Comparison of ENCODE assay signal across 9 mouse cellular contexts in genomic region chr6:108321653-108322052, GRCm38 (mm10).
DNase-seq lines count a peak whose midpoint lies in the region; ATAC-seq and TF ChIP-seq lines count a peak whose summit lies in the region.
"Had no signal": no experiment of that assay in that cellular context is flagged by ENCODE, and none has a peak within 500 bp of the region (broad histone marks: within the 10 kb centered on the region; RNA-seq: fewer than 3 reads in every experiment).

No protein-coding gene starts in this region.

- H3K27me3 ChIP-seq in cerebellum, adult 2 months (ENCODE audit: control insufficient read depth, insufficient read depth, low read length) = no peaks in the 10 kb centered on the region

- DNase-seq in cerebellum, postnatal 4 days (ENCODE audit: low spot score in 2 of 2) = no peak
- peak; percentile 64 for DNase-seq in layer of hippocampus, adult 11-12 months (ENCODE audit: low spot score)
- no peak for DNase-seq in layer of hippocampus, adult 9-10 months (ENCODE audit: low spot score)
- DNase-seq in cerebellum, adult 2 months = peak; percentile 30 to 55
- peak; percentile 58 to 63 for DNase-seq in left cerebral cortex, postnatal 14 days (ENCODE audit: low spot score in 2 of 2)
- no peak for DNase-seq in adrenal gland, adult 2 months
- DNase-seq: thymus, postnatal 14 days had no signal

- 0 out of 2 replicates have a peak overlapping the region, but pooled peaks have one; percentile 16 for H3K27ac ChIP-seq in cerebellum, adult 2 months (ENCODE audit: insufficient read depth, low read length)

- ATAC-seq in cerebellum, adult (ENCODE audit: insufficient number of reproducible peaks, low FRiP score, low TSS enrichment) = peak; percentile 74
- no peak for ATAC-seq in megakaryocyte progenitor cell, adult 5-6 weeks (replicated peaks; ENCODE audit: poor library complexity)

- no peak overlapping the region for H3K4me3 ChIP-seq in cerebellum, adult 2 months (replicated peaks; ENCODE audit: insufficient read depth, low read depth, low read length)

- TF ChIP-seq CTCF in cerebellum, adult 2 months (IDR thresholded peaks at IDR 0.05; ENCODE audit: borderline replicate concordance, insufficient read depth, low read depth, low read length) = no peak

- 19% methylated on average over 2 of the region's 2 CpGs for WGBS in cerebellum, adult 2 months

- no peak for TF ChIP-seq POLR2A in cerebellum, adult 2 months (IDR thresholded peaks at IDR 0.05; ENCODE audit: borderline replicate concordance, insufficient read depth, low read length)

- intact Hi-C loops in left cerebral cortex, postnatal 14 days (cut with DNase I) = no loop called here

- H3K4me1 ChIP-seq in cerebellum, adult 2 months (ENCODE audit: control insufficient read depth, insufficient read depth, low read length) = peaks cover 3% of the 10 kb centered on the region; the same call in 1 of the 2 replicates

Comparison
In these comparisons a context has a peak if more than half of its experiments do, and no peak if none do; other contexts are left out.
1. DNase-seq: peak in layer of hippocampus, adult 11-12 months (single experiment), cerebellum, adult 2 months (2 of 2) and left cerebral cortex, postnatal 14 days (2 of 2); none in cerebellum, postnatal 4 days (0 of 2), layer of hippocampus, adult 9-10 months (single experiment) and adrenal gland, adult 2 months (single experiment).